Mouse (Mus musculus) ES-E14 (cell line): ENCODE results near the gene Ppt1.

ENCODE experiments used
- CHD2 ChIP-seq: IDR thresholded peaks from 2 replicates; pipeline ENCODE4 v1.6.1; 2014; ENCODE audit warnings: mild to moderate bottlenecking, low read depth, low read length, inconsistent platforms
- HCFC1 ChIP-seq: IDR thresholded peaks from 2 replicates; pipeline ENCODE4 v1.6.1; 2012; ENCODE audit warnings: low read length, inconsistent platforms, borderline replicate concordance; ENCODE audit not compliant: insufficient read depth

DNA sequence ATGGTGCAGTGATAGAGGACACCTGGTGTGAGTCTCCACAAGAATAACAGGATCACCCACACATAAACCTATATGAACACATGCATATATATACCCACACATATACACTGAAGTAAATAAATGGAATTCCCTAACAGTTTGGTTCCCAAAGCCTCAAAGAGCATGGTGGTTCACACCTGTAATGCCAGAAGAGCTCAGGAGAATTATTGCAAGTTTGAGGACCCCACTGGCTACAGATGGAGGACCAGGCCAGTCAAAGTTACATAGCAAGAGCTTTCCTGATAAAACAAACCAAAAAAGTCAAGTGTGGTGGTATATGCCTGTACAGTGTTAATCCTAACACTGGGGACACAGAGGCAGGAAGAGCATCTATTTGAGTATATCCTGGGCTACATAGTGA lies 15.5 kb downstream of the Ppt1 start:
- no peak for TF ChIP-seq CHD2
- TF ChIP-seq HCFC1 = no peak
